Mouse (Mus musculus) forebrain, embryonic 13.5 days (tissue): ENCODE measurements at regions not wholly inside any gene's neighbourhood (a gene's known extent, or its start where the extent isn't known, plus 50 kb on each side); places are given as distances from the start of the nearest gene placed in this dataset.

Experiments used
- ATAC-seq: fragments of 200-750 bp; cut with Nextera tagmentation; 2 replicates; pipeline ENCODE4 v1.8.0; 2017
- H3K27ac ChIP-seq: fragments of 300-500 bp; sonication (generic); 2 replicates; pipeline ENCODE4 v1.5.1; 2015; ENCODE audit warnings: inconsistent platforms, mild to moderate bottlenecking, moderate library complexity
- H3K27me3 ChIP-seq: fragments of 300-500 bp; sonication (generic); 2 replicates; pipeline ENCODE4 v1.6.1; 2015; ENCODE audit warnings: mild to moderate bottlenecking, inconsistent platforms
- H3K36me3 ChIP-seq: fragments of 300-500 bp; sonication (generic); 2 replicates; pipeline ENCODE4 v1.6.1; 2015; ENCODE audit warnings: mild to moderate bottlenecking, inconsistent platforms; ENCODE audit not compliant: poor library complexity, severe bottlenecking
- H3K4me1 ChIP-seq: fragments of 300-500 bp; sonication (generic); 2 replicates; pipeline ENCODE4 v1.6.1; 2015; ENCODE audit warnings: inconsistent platforms
- H3K4me2 ChIP-seq: fragments of 300-500 bp; sonication (generic); 2 replicates; pipeline ENCODE4 v1.6.1; 2015; ENCODE audit warnings: inconsistent platforms, mild to moderate bottlenecking, moderate library complexity
- H3K4me3 ChIP-seq: fragments of 300-500 bp; sonication (generic); 2 replicates; pipeline ENCODE4 v1.5.1; 2015; ENCODE audit warnings: mild to moderate bottlenecking, inconsistent platforms
- H3K9ac ChIP-seq: fragments of 300-500 bp; sonication (generic); 2 replicates; pipeline ENCODE4 v1.6.1; 2015; ENCODE audit warnings: mild to moderate bottlenecking, inconsistent platforms
- H3K9me3 ChIP-seq: fragments of 300-500 bp; sonication (generic); replicated peaks from 2 replicates; pipeline ENCODE4 v1.6.1; 2016; ENCODE audit warnings: inconsistent platforms
- WGBS: fragments of 180-500 bp; shearing (Covaris S2); methylation state at CpG from one replicate; pipeline ENCODE4 v1.1.7; 2015; 5-methylcytosine and 5-hydroxymethylcytosine counted together

GRCm38 (mm10) chr3:21816968-21817858 is 259.2 kb upstream of the Tbl1xr1 start:
- ATAC-seq: no peak
- no peak overlapping the region for H3K27ac ChIP-seq
- no peak overlapping the region for H3K4me2 ChIP-seq
- no peaks in the 10 kb centered on the region for H3K36me3 ChIP-seq
- H3K4me1 ChIP-seq: peaks cover 6% of the 10 kb centered on the region; the same call in 1 of the 2 replicates
- H3K27me3 ChIP-seq: no peaks in the 10 kb centered on the region
- no peaks in the 10 kb centered on the region for H3K9me3 ChIP-seq
- no peak overlapping the region for H3K4me3 ChIP-seq
- WGBS: 26% methylated on average over 4 of the region's 4 CpGs
- H3K9ac ChIP-seq: no peak overlapping the region

GRCm38 (mm10) chr3:21819030-21819429 is 257.4 kb upstream of the Tbl1xr1 start:
- Histone ChIP-seq H3K27ac (no peak overlapping the region), H3K4me1 (peaks cover 18% of the 10 kb centered on the region), H3K9me3 (no peaks in the 10 kb centered on the region), H3K27me3 (no peaks in the 10 kb centered on the region), H3K4me3 (no peak overlapping the region), H3K4me2 (no peak overlapping the region), H3K36me3 (no peaks in the 10 kb centered on the region), H3K9ac (no peak overlapping the region)
- ATAC-seq: no peak
- 69% methylated on average over 4 of the region's 4 CpGs for WGBS

- WGBS: 80% methylated on average over 3 of the region's 3 CpGs
- no peaks in the 10 kb centered on the region for H3K36me3 ChIP-seq
- H3K9me3 ChIP-seq: no peaks in the 10 kb centered on the region
- no peak overlapping the region for H3K27ac ChIP-seq
- no peak overlapping the region for H3K4me2 ChIP-seq
- ATAC-seq: no peak
- H3K4me1 ChIP-seq: peaks cover 24% of the 10 kb centered on the region
- no peak overlapping the region for H3K4me3 ChIP-seq
- no peaks in the 10 kb centered on the region for H3K27me3 ChIP-seq
- no peak overlapping the region for H3K9ac ChIP-seq
These were observed 256.3 kb upstream of the Tbl1xr1 start for GRCm38 (mm10) chr3:21820051-21820598.

GRCm38 (mm10) chr3:21822675-21823074 is 253.8 kb upstream of the Tbl1xr1 start:
- Histone ChIP-seq H3K36me3 (no peaks in the 10 kb centered on the region), H3K27me3 (no peaks in the 10 kb centered on the region), H3K4me1 (peaks cover 18% of the 10 kb centered on the region), H3K27ac (no peak overlapping the region), H3K9me3 (no peaks in the 10 kb centered on the region), H3K4me3 (no peak overlapping the region), H3K9ac (no peak overlapping the region), H3K4me2 (no peak overlapping the region)
- ATAC-seq: no peak
- 67% methylated on average over 4 of the region's 4 CpGs for WGBS

GRCm38 (mm10) chr3:21823331-21823730 is 253.1 kb upstream of the Tbl1xr1 start:
- Histone ChIP-seq H3K4me3 (no peak overlapping the region), H3K27ac (no peak overlapping the region), H3K9me3 (no peaks in the 10 kb centered on the region), H3K27me3 (no peaks in the 10 kb centered on the region), H3K9ac (no peak overlapping the region), H3K4me2 (no peak overlapping the region), H3K36me3 (no peaks in the 10 kb centered on the region), H3K4me1 (peaks cover 18% of the 10 kb centered on the region)
- 66% methylated on average over 4 of the region's 4 CpGs for WGBS
- no peak for ATAC-seq

- H3K9me3 ChIP-seq: no peaks in the 10 kb centered on the region
- H3K27ac ChIP-seq: no peak overlapping the region
- ATAC-seq: peak; percentile 79
- H3K36me3 ChIP-seq: no peaks in the 10 kb centered on the region
- H3K4me1 ChIP-seq: peaks cover 18% of the 10 kb centered on the region
- no peak overlapping the region for H3K9ac ChIP-seq
- no peaks in the 10 kb centered on the region for H3K27me3 ChIP-seq
- no peak overlapping the region for H3K4me3 ChIP-seq
- H3K4me2 ChIP-seq: peak overlapping the region; percentile 16; the same call in 1 of the 2 replicates
- 40% methylated on average over 8 of the region's 8 CpGs for WGBS
These were observed 252.2 kb upstream of the Tbl1xr1 start for GRCm38 (mm10) chr3:21824101-21824880.

- Histone ChIP-seq H3K9me3 (no peaks in the 10 kb centered on the region), H3K27ac (no peak overlapping the region), H3K36me3 (no peaks in the 10 kb centered on the region), H3K27me3 (no peaks in the 10 kb centered on the region), H3K4me1 (peaks cover 18% of the 10 kb centered on the region), H3K4me3 (no peak overlapping the region), H3K9ac (no peak overlapping the region), H3K4me2 (no peak overlapping the region)
- no peak for ATAC-seq
- 92% methylated on average over 5 of the region's 5 CpGs for WGBS
These were observed 251.4 kb upstream of the Tbl1xr1 start for GRCm38 (mm10) chr3:21824913-21825610.

- Histone ChIP-seq H3K27me3 (no peaks in the 10 kb centered on the region), H3K36me3 (no peaks in the 10 kb centered on the region), H3K4me3 (no peak overlapping the region), H3K4me2 (no peak overlapping the region), H3K9ac (no peak overlapping the region), H3K4me1 (peaks cover 18% of the 10 kb centered on the region), H3K9me3 (no peaks in the 10 kb centered on the region), H3K27ac (no peak overlapping the region)
- no peak for ATAC-seq
These were observed 248.8 kb upstream of the Tbl1xr1 start for GRCm38 (mm10) chr3:21827656-21828055.

GRCm38 (mm10) chr3:21833111-21833510 is 243.3 kb upstream of the Tbl1xr1 start:
- no peaks in the 10 kb centered on the region for H3K27me3 ChIP-seq
- no peaks in the 10 kb centered on the region for H3K36me3 ChIP-seq
- no peak overlapping the region for H3K4me3 ChIP-seq
- H3K4me2 ChIP-seq: no peak overlapping the region
- no peaks in the 10 kb centered on the region for H3K4me1 ChIP-seq
- H3K9me3 ChIP-seq: no peaks in the 10 kb centered on the region
- no peak overlapping the region for H3K9ac ChIP-seq
- WGBS: 87% methylated on average over 12 of the region's 12 CpGs
- ATAC-seq: no peak
- H3K27ac ChIP-seq: no peak overlapping the region

- H3K9ac ChIP-seq: no peak overlapping the region
These were observed 240.9 kb upstream of the Tbl1xr1 start for GRCm38 (mm10) chr3:21835526-21835925.

GRCm38 (mm10) chr3:21837297-21837946 is 239.0 kb upstream of the Tbl1xr1 start:
- H3K9me3 ChIP-seq: no peaks in the 10 kb centered on the region
- H3K4me3 ChIP-seq: no peak overlapping the region
- no peaks in the 10 kb centered on the region for H3K36me3 ChIP-seq
- 83% methylated on average over 4 of the region's 4 CpGs for whole genome bisulfite sequencing
- peaks cover 4% of the 10 kb centered on the region; the same call in 1 of the 2 replicates for H3K4me1 ChIP-seq
- H3K27ac ChIP-seq: no peak overlapping the region
- H3K4me2 ChIP-seq: no peak overlapping the region
- no peak for ATAC-seq
- no peak overlapping the region for H3K9ac ChIP-seq
- no peaks in the 10 kb centered on the region for H3K27me3 ChIP-seq

More at GRCm38 (mm10) chr3:21835526-21835925, 240.9 kb upstream of the Tbl1xr1 start:
- 78% methylated on average over 1 of the region's 1 CpGs for WGBS
- Histone ChIP-seq H3K9me3 (no peaks in the 10 kb centered on the region), H3K4me2 (no peak overlapping the region), H3K27ac (no peak overlapping the region), H3K4me3 (no peak overlapping the region), H3K4me1 (no peaks in the 10 kb centered on the region), H3K36me3 (no peaks in the 10 kb centered on the region), H3K27me3 (no peaks in the 10 kb centered on the region)
- no peak for ATAC-seq
